Mouse (Mus musculus): ENCODE measurements around the gene Hoxd8.

The Hoxd8 gene

DNA sequence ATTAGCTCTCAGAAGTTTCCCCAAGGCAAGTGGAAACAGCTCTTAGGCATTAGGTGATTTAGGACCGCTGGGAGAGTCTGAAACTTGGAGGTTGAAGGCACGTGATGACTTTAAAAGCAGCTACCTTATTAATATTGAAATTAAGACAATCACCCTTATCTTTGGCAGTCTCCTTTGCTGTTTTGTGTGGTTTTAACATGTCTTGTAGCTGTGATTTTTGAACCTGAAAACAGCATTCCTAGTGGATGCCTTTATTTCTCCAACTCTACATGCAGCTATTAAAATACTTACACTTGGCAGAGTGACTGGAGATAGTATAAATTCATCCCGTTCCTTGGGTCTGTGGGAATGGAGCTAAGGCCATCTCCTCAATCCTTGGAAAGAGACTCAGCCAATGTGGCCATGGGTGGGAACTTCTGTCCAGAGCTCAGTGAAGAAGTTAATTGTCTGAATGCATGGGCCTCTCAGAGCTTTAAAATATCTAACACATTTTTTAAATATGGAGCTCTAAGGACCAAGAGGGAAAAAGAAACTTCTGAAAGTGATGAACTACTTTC is 33.7 kb upstream of the Hoxd8 start:
- no peak for DNase-seq

DNA sequence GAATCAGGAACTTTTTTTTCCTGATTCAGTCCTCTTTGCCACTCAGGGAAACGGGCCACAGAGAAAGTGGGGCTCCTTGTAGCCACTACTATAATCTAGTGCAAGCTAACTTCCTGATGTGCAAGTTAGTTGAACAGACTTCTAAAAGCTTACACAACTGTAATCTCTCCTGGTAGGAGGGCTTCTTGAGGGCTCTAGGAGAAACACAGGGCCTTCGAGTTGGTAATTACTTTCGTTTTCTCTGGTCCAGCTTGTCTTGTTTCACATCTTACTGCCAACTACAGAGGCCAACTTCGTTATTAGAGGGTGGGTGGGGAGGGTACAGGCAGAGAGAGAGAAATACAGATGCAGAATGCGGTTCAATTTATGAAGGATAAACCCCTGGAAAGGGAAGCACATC is 32.6 kb upstream of the Hoxd8 start:
- no peak for DNase-seq

DNA sequence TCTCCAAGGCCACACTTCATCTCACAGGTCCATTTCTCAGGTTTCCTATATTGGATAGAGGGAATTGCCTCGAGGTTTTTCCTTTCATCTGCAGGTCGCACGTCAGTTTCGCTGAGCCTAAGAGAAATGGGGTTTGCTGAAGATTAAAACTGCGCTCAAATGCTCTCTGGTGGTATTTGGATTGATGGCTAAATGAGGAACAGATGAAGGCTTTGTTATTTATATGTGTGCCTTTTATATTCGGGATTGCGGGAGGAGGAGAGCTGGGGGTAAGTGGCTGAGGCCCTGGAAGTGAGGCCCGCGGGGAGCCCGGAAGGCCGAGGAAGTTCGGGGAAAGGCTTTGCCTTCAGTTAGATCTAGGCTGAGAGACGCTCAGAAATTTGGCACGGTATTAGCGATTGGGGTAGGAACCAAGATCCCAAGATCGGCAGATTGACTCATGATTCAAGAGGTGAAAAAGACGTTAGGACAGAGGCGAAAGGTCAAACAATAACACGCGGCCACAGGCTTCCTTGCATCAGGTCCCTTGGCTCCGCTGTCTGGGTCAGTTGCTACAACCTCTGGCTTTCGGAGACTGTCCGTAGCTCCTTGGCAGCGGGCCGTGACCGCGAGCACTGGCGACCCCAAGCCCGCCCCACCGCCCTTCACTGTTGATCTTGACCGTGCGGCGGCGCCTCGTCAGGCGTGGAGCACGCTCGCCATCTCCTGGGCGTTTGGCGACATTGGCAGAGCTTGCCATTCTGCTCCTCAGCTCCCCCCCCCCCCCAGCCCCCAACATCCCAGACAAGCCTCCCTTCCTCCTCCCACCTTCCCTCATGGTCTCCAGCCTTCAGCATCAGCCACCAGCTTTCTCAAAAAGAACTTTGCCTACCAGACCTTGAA is 31.7 kb upstream of the Hoxd8 start:
- DNase-seq: peak; percentile 85

GRCm38 (mm10) chr2:74673835-74674425 is 30.5 kb upstream of the Hoxd8 start:
- DNase-seq: no peak

- peak; percentile 31 for DNase-seq
Observed at GRCm38 (mm10) chr2:74674881-74675665, 29.3 kb upstream of the Hoxd8 start, which contains the start of gene Hoxd12. Gene Hoxd12 (plus strand): TSS chr2:74675013.

GRCm38 (mm10) chr2:74675666-74676282 is 28.6 kb upstream of the Hoxd8 start:
- DNase-seq: peak; percentile 15

GRCm38 (mm10) chr2:74676376-74677052 is 27.9 kb upstream of the Hoxd8 start:
- no peak for DNase-seq

- no peak for DNase-seq
Observed at GRCm38 (mm10) chr2:74677106-74677505, 27.3 kb upstream of the Hoxd8 start.

GRCm38 (mm10) chr2:74678891-74679595 is 25.4 kb upstream of the Hoxd8 start, which contains the start of gene Hoxd11:
Gene Hoxd11 (plus strand): TSS chr2:74679557.
- peak; percentile 43 for DNase-seq

DNA sequence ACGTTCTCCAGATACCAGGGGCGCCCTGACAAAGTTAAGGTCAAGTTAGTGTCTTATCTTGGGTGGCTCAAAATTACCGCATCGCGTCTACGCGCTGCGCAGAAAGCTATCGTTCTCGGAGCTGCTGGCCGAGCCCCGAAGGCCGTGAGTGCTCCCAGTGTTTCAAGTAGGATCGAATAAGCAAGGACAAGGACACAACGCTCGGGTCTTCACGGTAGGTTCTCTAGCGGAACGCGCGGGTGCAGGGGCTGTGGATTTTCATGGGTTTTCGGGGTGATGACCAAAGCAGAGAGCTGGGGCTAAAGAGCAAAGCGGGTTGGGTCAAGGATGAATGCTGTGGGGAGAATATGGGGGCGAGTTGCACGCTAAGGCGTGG is 24.8 kb upstream of the Hoxd8 start:
- peak; percentile 58 for DNase-seq

DNA sequence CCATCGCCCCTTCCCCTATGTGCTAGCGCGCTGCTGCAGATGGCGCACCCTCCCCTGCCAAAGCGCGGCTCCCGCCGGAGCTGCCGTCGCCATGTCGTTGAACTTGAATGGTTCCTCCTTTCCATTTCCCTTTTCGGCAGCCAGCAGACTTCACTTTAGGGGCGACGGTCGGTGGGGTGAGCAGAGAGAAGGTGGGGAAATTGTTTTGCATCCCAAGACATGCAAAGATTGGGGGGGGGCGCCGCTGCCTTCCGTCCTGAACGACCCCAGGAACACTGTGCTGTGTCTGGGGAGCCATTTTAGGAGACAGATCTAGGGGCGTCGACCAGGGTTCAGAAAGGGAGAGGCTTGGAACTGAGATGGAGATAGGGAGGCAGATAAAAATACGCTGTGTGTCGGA is 24.4 kb upstream of the Hoxd8 start:
- peak; percentile 50 for DNase-seq

- DNase-seq: peak; percentile 57
Observed at GRCm38 (mm10) chr2:74680561-74681398, 23.6 kb upstream of the Hoxd8 start.

DNA sequence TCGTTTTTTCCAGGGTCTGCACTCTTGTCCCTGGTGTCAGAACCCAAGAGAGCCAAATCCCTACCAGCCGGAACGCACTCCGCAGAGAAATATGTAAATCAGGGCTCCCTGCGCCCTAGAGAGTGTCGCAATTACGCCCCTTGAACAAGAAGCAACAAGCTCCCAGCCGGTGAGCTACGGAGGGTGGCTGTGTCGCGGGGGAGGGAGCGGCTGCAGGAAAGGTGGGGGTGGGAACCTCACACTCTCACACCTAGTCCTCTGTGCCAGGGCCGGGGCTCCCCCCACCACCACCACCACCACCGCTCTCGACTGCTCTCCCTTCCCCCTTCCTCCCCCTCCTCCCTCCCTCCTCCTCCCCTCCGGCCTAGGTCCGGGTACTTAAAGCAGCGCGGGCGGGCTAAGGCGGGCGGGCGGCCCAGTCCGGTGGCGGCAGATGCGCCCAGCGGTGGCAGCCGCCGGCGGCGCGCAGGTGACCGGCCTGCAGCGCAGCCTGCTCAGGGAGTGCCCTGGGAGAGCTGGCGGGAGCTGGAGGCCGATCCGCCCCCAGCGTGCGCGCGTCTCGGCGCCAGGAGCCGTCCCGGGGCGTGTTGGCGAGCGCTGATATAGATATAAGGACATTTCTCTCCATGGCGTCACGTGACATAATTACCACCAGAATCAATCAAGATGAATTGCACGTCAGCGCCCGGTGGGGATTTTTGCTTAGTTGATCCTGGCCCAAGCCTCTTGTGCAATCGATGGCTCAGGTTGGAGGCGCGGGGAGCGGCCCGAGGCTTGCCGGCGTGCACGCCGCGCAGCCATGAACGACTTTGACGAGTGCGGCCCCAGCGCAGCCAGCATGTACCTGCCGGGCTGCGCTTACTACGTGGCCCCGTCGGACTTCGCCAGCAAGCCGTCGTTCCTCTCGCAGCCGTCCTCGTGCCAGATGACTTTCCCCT is 22.6 kb upstream of the Hoxd8 start:
- DNase-seq: peak; percentile 69

- peak; percentile 48 for DNase-seq
Observed at GRCm38 (mm10) chr2:74682796-74683195, 21.6 kb upstream of the Hoxd8 start.

DNA sequence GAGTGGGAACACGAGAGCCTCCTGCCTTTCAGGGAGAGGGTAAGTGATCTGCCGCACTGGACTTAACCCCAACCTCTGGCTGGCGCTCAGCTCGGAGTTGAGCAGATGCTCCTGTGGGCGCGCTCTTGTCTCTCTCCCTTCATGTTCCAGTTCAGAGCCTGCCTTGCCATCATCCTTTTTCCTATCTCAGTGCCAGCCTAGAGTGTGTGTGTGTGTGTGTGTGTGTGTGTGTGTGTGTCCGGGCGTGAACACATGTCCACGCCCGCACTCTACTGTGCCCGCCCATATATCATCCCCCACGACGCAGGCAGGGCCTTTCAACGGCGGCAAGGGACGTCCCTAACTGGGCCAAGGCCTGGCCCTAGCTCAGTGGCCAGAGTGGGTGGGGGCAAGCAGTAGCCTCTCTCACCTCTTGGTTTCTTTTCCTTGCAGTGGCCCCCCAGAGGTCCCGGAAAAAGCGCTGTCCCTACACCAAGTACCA is 20.9 kb upstream of the Hoxd8 start:
- peak; percentile 72 for DNase-seq

DNA sequence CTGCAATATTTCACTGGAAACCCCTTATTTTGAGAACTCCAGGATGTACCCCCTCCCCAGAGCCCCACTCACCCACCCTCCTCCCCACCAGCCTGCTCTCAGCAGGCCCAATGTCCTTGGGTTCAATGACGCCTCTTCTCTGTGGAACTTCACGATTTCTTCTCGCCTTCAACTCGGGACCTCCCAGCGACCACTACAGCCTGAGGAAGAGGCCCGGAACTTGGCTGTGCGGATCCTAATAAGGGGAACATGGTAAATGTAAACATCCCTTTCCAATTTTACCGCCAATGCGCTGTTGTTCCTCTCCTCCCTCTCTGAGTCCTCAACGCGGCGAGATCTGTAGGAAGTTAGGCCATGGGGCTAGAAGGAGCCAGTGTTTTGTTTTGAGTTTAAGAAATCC is 20.3 kb upstream of the Hoxd8 start:
- no peak for DNase-seq

DNA sequence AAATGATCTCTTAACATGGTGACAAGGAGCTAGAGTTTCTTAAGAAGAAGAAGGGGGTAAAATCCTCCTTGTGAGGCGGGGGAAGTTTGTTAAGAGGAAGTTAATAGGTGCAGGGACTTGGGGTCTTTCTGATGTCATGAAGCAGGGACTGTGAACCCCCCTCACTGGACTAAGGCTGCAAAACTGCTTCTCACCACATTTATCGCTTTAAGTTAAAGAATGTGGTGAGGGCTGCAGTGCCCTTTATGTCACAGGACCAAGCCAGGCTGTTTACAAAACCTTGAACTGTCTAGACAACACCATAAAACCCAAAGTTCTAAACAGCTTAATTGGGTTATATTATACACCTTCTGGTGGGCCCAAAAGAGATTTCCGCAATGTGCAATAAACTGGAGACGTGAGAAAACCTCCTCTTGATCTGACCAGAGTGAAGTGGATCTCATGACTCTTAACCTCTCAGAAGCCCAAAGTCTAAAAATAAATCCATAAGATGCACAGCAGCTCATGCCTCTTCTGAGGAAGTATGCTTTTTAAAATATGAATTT is 19.3 kb upstream of the Hoxd8 start:
- DNase-seq: no peak

DNA sequence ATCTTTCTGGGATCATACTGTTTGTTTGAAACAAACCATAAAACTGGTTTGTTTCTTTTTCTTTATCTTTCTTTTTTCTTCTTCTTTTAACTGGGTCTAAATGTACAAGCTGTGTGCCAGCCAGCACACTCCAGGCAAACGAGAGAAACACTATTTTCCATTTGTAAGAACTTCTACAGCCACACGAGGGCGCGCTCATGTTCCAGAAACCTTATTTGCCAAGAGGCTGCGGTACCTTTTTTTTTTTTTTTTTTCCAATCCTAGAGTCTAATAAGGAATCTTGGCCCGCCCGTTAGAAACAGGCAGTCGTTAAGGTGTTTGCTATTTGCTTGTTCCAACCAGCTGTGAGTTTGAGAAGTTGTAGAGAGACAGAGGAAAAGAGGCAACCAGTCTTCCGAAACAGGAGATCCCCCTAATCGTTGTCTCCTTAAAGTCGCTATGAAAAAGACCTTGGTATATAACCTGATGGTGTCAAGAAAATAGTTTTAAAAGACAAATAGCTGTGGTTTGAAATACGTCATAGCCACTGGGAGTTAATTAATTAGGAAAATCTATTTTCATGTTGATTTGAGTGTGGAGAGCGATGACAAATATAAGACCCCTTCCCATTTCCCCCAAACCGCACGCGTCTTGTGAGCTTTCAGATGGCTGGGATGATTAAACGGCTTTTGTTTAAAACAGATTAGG is 18.0 kb upstream of the Hoxd8 start:
- DNase-seq: peak; percentile 91
